Mouse (Mus musculus) CD4-positive, CD25-positive, alpha-beta regulatory T cell, adult 9 weeks (primary cell): ENCODE measurements around the gene Gm14214. TPM values are rescaled to one million over a fixed set of nuclear protein-coding genes. Genes with fewer than 3 reads are reported as not detected.

Experiments used
- polyA plus RNA-seq: library from polyadenylated mRNA; unstranded; fragments of 100-300 nt; shearing (Covaris generic); gene quantifications from one replicate; pipeline ENCODE4 v1.2.1, GENCODE M21; 2017

The Gm14214 gene
- not detected for polyA plus RNA-seq

DNA sequence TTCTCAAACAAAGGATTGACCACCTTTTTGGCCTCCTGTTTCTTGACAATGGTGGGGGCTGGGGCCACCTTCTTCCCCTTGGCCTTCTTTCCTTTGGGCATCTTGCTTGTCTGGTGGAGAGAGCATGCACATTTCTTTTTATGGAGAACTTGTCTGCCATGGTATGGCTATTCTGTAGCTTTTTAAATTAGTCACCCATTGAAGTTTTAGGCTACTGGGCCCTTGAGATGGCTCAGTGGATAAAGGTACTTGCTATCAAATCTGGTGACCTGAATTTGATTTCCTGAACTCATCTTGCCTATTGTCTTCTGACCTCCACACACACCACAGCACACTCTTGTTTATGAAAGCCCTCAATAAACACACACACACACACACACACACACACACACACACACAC, at the start of gene Gm14214:
Gene Gm14214 (minus strand): TSS at position 101 of the 400 bp plus-strand sequence.

DNA sequence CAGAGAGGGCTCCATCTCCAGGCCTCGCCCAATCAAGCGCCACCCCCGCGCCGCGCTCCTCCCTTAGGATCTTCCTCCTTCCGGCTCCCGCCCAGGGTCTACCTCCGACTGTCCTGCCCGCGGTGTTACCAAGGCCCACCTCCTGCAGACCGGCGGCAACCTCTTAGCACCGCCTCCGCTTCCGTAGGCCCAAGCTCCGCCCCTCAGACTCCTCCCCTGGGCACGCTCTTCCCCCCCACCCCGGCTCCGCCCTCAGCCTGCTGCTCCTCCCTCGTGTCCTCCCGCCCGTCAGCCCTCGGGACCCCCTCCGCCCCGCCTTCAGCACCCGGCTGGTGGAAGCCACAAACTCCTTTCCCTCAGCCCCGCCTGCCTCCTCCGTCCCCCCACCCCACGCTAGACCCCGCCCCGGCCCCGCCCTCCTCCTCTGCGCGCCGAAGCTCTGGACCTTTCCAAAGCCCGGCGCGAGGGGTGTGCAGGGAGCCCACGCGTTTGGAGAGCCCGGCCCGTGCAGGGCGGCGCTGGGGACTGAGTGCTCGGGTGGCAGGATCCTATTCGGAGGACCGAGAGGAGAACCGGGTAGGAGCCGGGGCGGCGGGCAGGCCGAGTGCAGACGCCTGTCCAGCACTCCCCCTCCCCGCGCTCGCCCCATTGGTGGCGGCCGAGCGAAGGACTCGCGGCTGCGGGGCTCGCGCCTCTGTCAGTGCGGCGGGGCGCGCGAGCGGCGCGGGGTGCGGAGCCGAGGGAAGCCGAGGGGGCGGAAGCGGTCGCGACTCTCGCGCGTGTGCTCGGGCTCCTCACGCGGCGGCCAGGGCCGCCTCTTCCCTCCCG, 21.0 kb upstream of the Gm14214 start, which contains the start of the genes Raly and a:
Gene Raly (plus strand): TSS at position 441 of the 828 bp plus-strand sequence.
Gene a (plus strand): TSS at position 747 of the 828 bp plus-strand sequence.

Other genes starting within 250 kb of the Gm14214 start
- not detected for gene 1700003F12Rik, start 222.9 kb downstream of the Gm14214 start, polyA plus RNA-seq
- gene Actl10, start 218.3 kb downstream of the Gm14214 start, polyA plus RNA-seq = not detected
- 0.66 TPM for gene Necab3, start 211.1 kb downstream of the Gm14214 start, polyA plus RNA-seq
- gene E2f1, start 200.1 kb downstream of the Gm14214 start, polyA plus RNA-seq = 0.65 TPM
- 31.1 TPM for gene Pxmp4, start 166.3 kb downstream of the Gm14214 start, polyA plus RNA-seq
- gene Zfp341, start 156.7 kb downstream of the Gm14214 start, polyA plus RNA-seq = 0.45 TPM
- gene 4930519P11Rik, start 156.6 kb downstream of the Gm14214 start, polyA plus RNA-seq = not detected
- gene Chmp4b, start 118.3 kb downstream of the Gm14214 start, polyA plus RNA-seq = 5.7 TPM
- 18.0 TPM for gene Raly, start 21.1 kb upstream of the Gm14214 start, polyA plus RNA-seq
- not detected for gene a, start 21.4 kb upstream of the Gm14214 start, polyA plus RNA-seq
- 54.6 TPM for gene Eif2s2, start 122.9 kb upstream of the Gm14214 start, polyA plus RNA-seq
- not detected for gene Gm14226, start 248.2 kb upstream of the Gm14214 start, polyA plus RNA-seq